Mouse (Mus musculus) cerebellum, postnatal 25 days (tissue): ENCODE measurements around the gene Map4k2.

Experiments
- DNase-seq, 2 experiments: peaks; one replicate each; pipeline ENCODE4 v3.0.0; 2021; ENCODE audit warnings: mixed read lengths in 2 of 2

Gene Map4k2

GRCm38 (mm10) chr19:6318145-6318544, 22.8 kb upstream of the Map4k2 start:
- DNase-seq = no peak

- no peak for DNase-seq
Observed at GRCm38 (mm10) chr19:6321358-6321757, 19.6 kb upstream of the Map4k2 start.

- DNase-seq = no peak
Observed at GRCm38 (mm10) chr19:6321786-6322621, 18.9 kb upstream of the Map4k2 start.

- DNase-seq = no peak
Observed at GRCm38 (mm10) chr19:6324751-6325150, 16.2 kb upstream of the Map4k2 start.

GRCm38 (mm10) chr19:6331178-6331577, 9.8 kb upstream of the Map4k2 start:
- DNase-seq = no peak

- peak; percentile 62 to 76 for DNase-seq
Observed at GRCm38 (mm10) chr19:6331719-6332516, 9.0 kb upstream of the Map4k2 start.

- DNase-seq = no peak
Observed at GRCm38 (mm10) chr19:6333761-6334595, 7.0 kb upstream of the Map4k2 start.

- peak; percentile 93 to 95 for DNase-seq
Observed at GRCm38 (mm10) chr19:6334673-6335457, 6.1 kb upstream of the Map4k2 start, which contains the start of gene Men1. Gene Men1 (plus strand): TSS chr19:6334979.

GRCm38 (mm10) chr19:6335458-6335827, 5.5 kb upstream of the Map4k2 start:
- DNase-seq = peak; percentile 52 to 61

- DNase-seq = no peak
Observed at GRCm38 (mm10) chr19:6336920-6337319, 4.0 kb upstream of the Map4k2 start.

- DNase-seq = no peak
Observed at GRCm38 (mm10) chr19:6338171-6338570, 2.8 kb upstream of the Map4k2 start.

- DNase-seq = no peak
Observed at GRCm38 (mm10) chr19:6338716-6339115, 2.2 kb upstream of the Map4k2 start.

- DNase-seq = no peak
Observed at GRCm38 (mm10) chr19:6339191-6339590, 1.7 kb upstream of the Map4k2 start.

- no peak for DNase-seq
Observed at GRCm38 (mm10) chr19:6339890-6340504, 938 bp upstream of the Map4k2 start.

GRCm38 (mm10) chr19:6341453-6342077, 630 bp downstream of the Map4k2 start:
- DNase-seq = no peak

GRCm38 (mm10) chr19:6342276-6342933, 1.5 kb downstream of the Map4k2 start:
- DNase-seq = no peak

GRCm38 (mm10) chr19:6343066-6343925, 2.4 kb downstream of the Map4k2 start:
- DNase-seq = no peak

- DNase-seq = peak; percentile 46 to 64
Observed at GRCm38 (mm10) chr19:6343996-6344395, 3.1 kb downstream of the Map4k2 start.

- no peak for DNase-seq
Observed at GRCm38 (mm10) chr19:6346023-6346422, 5.1 kb downstream of the Map4k2 start.

GRCm38 (mm10) chr19:6346661-6347060, 5.7 kb downstream of the Map4k2 start:
- DNase-seq = no peak
